Mouse (Mus musculus): Measurements from ENCODE around the gene Manbal.

- no peak for TF ChIP-seq GATA1 (IDR thresholded peaks at IDR 0.05; ENCODE audit: borderline replicate concordance, low read length)
- no peak for TF ChIP-seq CTCF (IDR thresholded peaks at IDR 0.05; ENCODE audit: low read depth, low read length)
- TF ChIP-seq TAL1 (conservative IDR thresholded peaks at IDR 0.05; ENCODE audit: low read depth, low read length) = no peak
- no peak for TF ChIP-seq GATA2 (IDR thresholded peaks at IDR 0.05; ENCODE audit: borderline replicate concordance, low read depth, low read length)
- TF ChIP-seq POLR2AphosphoS5 (IDR thresholded peaks at IDR 0.05; ENCODE audit: insufficient replicate concordance, low read depth, low read length) = no peak
These were observed 51.2 kb downstream of the Manbal start for GRCm38 (mm10) chr2:157418609-157419071.

Measured in G1E (cell line).